Mouse (Mus musculus) cortical plate, adult 2 months (tissue): ENCODE measurements around the gene Chmp3.

Source experiments
- CTCF ChIP-seq: fragments of 200-500 bp; IDR thresholded peaks from 2 replicates; pipeline ENCODE4 v1.5.1; 2011; ENCODE audit warnings: mild to moderate bottlenecking, control low read depth, low read length; ENCODE audit not compliant: insufficient read depth; ENCODE audit errors: extremely low read depth
- POLR2A ChIP-seq: fragments of 200-500 bp; IDR thresholded peaks from 2 replicates; pipeline ENCODE4 v1.6.1; 2011; ENCODE audit warnings: mild to moderate bottlenecking, low read length, control low read depth; ENCODE audit not compliant: insufficient read depth; ENCODE audit errors: extremely low read depth

GRCm38 (mm10) chr6:71505671-71506070, 37.9 kb upstream of the Chmp3 start:
- TF ChIP-seq CTCF (no peak), POLR2A (no peak)
